Mouse (Mus musculus) midbrain, embryonic 11.5 days (tissue): ENCODE results near the gene B4galnt1. TPM values are rescaled to one million over a fixed set of nuclear protein-coding genes. Genes with fewer than 3 reads are reported as not detected.
A peak's percentile ranks its signal among the peaks of the same experiment; 100 is the strongest.

Experiments
- ATAC-seq: fragments of 200-750 bp; cut with Nextera tagmentation; 2 replicates; pipeline ENCODE4 v1.8.0; 2017; ENCODE audit warnings: moderate TSS enrichment, moderate library complexity; ENCODE audit not compliant: low FRiP score
- DNase-seq: peaks from one replicate; pipeline ENCODE4 v3.0.0; 2015; ENCODE audit warnings: low spot score; ENCODE audit errors: missing footprints
- H3K27ac ChIP-seq: fragments of 300-500 bp; sonication (generic); 2 replicates; pipeline ENCODE4 v1.5.1; 2014; ENCODE audit warnings: low read depth, low read length
- H3K27me3 ChIP-seq: fragments of 300-500 bp; sonication (generic); 2 replicates; pipeline ENCODE4 v1.6.1; 2014; ENCODE audit warnings: mild to moderate bottlenecking, low read length, moderate library complexity, mixed read lengths; ENCODE audit not compliant: control insufficient read depth, insufficient read depth
- H3K36me3 ChIP-seq: fragments of 300-500 bp; sonication (generic); 2 replicates; pipeline ENCODE4 v1.6.1; 2014; ENCODE audit warnings: mild to moderate bottlenecking, low read length, moderate library complexity, mixed read lengths; ENCODE audit not compliant: control insufficient read depth, insufficient read depth
- H3K4me1 ChIP-seq: fragments of 300-500 bp; sonication (generic); 2 replicates; pipeline ENCODE4 v1.6.1; 2014; ENCODE audit warnings: low read length; ENCODE audit not compliant: control insufficient read depth, insufficient read depth
- H3K4me2 ChIP-seq: fragments of 300-500 bp; sonication (generic); 2 replicates; pipeline ENCODE4 v1.6.1; 2014; ENCODE audit warnings: mild to moderate bottlenecking, moderate library complexity
- H3K4me3 ChIP-seq: fragments of 300-500 bp; sonication (generic); 2 replicates; pipeline ENCODE4 v1.5.1; 2014; ENCODE audit warnings: low read depth, low read length
- H3K9ac ChIP-seq: fragments of 300-500 bp; sonication (generic); 2 replicates; pipeline ENCODE4 v1.6.1; 2014; ENCODE audit warnings: low read length
- H3K9me3 ChIP-seq: fragments of 300-500 bp; sonication (generic); 2 replicates; pipeline ENCODE4 v1.6.1; 2016; ENCODE audit warnings: low read length; ENCODE audit not compliant: control insufficient read depth
- WGBS: fragments of 180-500 bp; shearing (Covaris S2); extraction: QIAGEN DNeasy Blood & Tissue Kit; methylation state at CpG from one replicate; pipeline ENCODE4 v1.1.7; 2014; 5-methylcytosine and 5-hydroxymethylcytosine counted together
- polyA plus RNA-seq: library from polyadenylated mRNA; unstranded; fragments of >200 nt; fragmentation: Nextera tagmentation; extraction: Ambion mirVana; gene quantifications from 2 replicates; pipeline ENCODE4 v1.2.1, GENCODE M21; 2014

B4galnt1 gene
- polyA plus RNA-seq, 1 experiment from 2014 or later: 9.4 TPM

GRCm38 (mm10) chr10:127198492-127198891, 33.5 kb downstream of the B4galnt1 start:
- no peak overlapping the region for H3K9ac ChIP-seq
- ATAC-seq (no peak), DNase-seq (no peak)
- H3K27ac ChIP-seq: no peak overlapping the region
- 75% methylated on average over 2 of the region's 2 CpGs for WGBS
- no peak overlapping the region for H3K4me2 ChIP-seq
- peaks cover 17% of the 10 kb centered on the region for H3K4me1 ChIP-seq
- H3K36me3 ChIP-seq: peaks cover 6% of the 10 kb centered on the region; the same call in 1 of the 2 replicates
- H3K9me3 ChIP-seq: no peaks in the 10 kb centered on the region
- H3K4me3 ChIP-seq: no peak overlapping the region
- no peaks in the 10 kb centered on the region for H3K27me3 ChIP-seq

- ATAC-seq: no peak
- Histone ChIP-seq H3K36me3 (peaks cover 9% of the 10 kb centered on the region), H3K27me3 (no peaks in the 10 kb centered on the region), H3K9ac (no peak overlapping the region), H3K9me3 (no peaks in the 10 kb centered on the region), H3K4me2 (no peak overlapping the region), H3K4me3 (no peak overlapping the region), H3K27ac (no peak overlapping the region), H3K4me1 (peaks cover 17% of the 10 kb centered on the region)
- DNase-seq: no peak
- 74% methylated on average over 5 of the region's 5 CpGs for WGBS
These were observed 34.0 kb downstream of the B4galnt1 start for GRCm38 (mm10) chr10:127199068-127199467.

DNA sequence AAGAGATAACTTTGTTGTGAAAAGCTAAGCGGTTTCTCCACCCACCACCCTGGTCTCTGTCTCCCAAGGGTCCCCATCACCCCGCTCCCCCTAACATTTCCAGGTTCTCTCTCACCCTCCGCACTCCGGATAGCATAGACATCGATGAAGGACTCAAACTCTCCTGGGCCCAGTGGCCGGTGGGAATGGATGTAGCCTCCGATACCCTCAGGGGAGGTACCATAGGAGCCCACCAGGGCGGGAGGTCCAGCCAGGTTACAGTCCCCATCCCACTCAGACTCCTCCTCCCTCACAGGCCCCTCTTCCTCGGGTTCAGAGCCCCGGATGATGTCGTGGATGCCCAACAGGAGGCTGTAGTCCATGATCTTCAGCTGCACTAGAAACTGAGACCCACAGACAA, 34.4 kb downstream of the B4galnt1 start:
- Histone ChIP-seq H3K9ac (no peak overlapping the region), H3K36me3 (peaks cover 9% of the 10 kb centered on the region), H3K4me1 (peaks cover 14% of the 10 kb centered on the region), H3K27ac (no peak overlapping the region), H3K9me3 (no peaks in the 10 kb centered on the region), H3K27me3 (no peaks in the 10 kb centered on the region), H3K4me2 (no peak overlapping the region), H3K4me3 (no peak overlapping the region)
- DNase-seq (no peak), ATAC-seq (no peak)
- 84% methylated on average over 11 of the region's 11 CpGs for WGBS

DNA sequence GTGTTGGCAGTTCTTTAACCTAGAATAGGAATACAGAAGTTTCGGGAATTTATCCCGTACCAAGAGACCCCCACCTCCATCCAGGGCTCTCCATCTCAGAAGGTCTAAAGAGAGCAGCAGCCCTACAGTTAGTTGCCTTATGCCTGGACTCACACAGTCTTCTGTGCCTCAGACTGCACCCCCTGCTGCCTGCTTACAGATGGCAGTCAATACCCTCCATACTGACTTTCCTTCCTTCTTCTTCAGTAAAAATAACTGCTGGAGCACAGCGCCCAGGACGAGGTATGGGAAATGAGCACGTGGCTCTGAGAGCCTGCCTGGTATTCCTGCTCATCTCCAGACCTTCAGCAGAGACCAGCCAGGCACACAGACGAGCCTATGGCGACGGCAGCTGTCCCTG, 35.3 kb downstream of the B4galnt1 start:
- DNase-seq (no peak), ATAC-seq (no peak)
- Histone ChIP-seq H3K9ac (no peak overlapping the region), H3K27me3 (no peaks in the 10 kb centered on the region), H3K4me2 (no peak overlapping the region), H3K27ac (no peak overlapping the region), H3K9me3 (no peaks in the 10 kb centered on the region), H3K4me3 (no peak overlapping the region), H3K36me3 (peaks cover 9% of the 10 kb centered on the region), H3K4me1 (peaks cover 8% of the 10 kb centered on the region)
- 87% methylated on average over 8 of the region's 8 CpGs for WGBS

DNA sequence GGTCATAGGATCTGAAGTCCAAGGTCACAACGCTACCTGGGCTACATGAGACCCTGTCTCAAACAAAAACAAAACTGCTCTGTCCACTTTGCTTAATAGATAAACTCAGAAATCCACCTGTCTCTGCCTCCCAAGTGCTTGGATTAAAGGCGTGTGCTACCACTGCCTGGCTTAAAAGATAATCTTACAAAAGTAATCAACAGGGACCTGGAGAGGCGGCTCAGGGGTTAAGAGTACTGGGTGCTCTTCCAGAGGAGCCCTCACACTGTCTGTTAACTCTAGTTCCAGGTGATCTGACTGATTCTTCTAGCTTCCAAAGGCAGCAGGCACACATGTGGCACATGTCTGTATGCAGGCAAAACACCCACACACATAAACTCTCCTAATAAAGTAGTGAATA, 38.1 kb downstream of the B4galnt1 start:
- H3K9ac ChIP-seq: no peak overlapping the region
- ATAC-seq (no peak), DNase-seq (no peak)
- H3K27ac ChIP-seq: no peak overlapping the region
- H3K4me2 ChIP-seq: no peak overlapping the region
- H3K9me3 ChIP-seq: no peaks in the 10 kb centered on the region
- 90% methylated on average over 3 of the region's 3 CpGs for WGBS
- H3K4me1 ChIP-seq: no peaks in the 10 kb centered on the region
- H3K36me3 ChIP-seq: peaks cover 9% of the 10 kb centered on the region
- no peak overlapping the region for H3K4me3 ChIP-seq
- no peaks in the 10 kb centered on the region for H3K27me3 ChIP-seq

DNA sequence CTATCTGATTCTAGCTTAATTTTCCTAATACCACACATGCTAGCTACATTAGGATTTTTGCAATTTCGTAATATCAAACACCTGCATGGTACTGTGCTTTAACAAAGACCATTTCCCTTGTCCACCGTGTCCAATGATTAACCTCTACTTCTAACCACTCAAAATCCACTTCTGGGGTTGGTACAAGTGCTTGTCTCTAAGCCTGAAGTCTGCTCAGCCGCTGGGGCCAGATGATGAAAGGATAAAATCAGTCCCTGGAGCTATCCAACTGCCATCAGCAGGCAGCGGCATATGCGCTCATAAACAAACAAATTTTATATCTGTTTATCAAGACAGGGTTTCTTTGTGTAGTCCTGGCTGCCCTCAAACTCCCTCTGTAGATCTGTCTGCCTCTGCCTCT, 39.6 kb downstream of the B4galnt1 start:
- no peaks in the 10 kb centered on the region for H3K4me1 ChIP-seq
- no peaks in the 10 kb centered on the region for H3K9me3 ChIP-seq
- H3K27ac ChIP-seq: 0 out of 2 replicates have a peak overlapping the region, but pooled peaks have one; percentile 2
- no peak overlapping the region for H3K4me2 ChIP-seq
- no peak overlapping the region for H3K9ac ChIP-seq
- no peak for DNase-seq
- H3K27me3 ChIP-seq: no peaks in the 10 kb centered on the region
- no peak overlapping the region for H3K4me3 ChIP-seq
- H3K36me3 ChIP-seq: peaks cover 6% of the 10 kb centered on the region; the same call in 1 of the 2 replicates
- ATAC-seq: no peak
- WGBS: 94% methylated on average over 5 of the region's 5 CpGs

- Histone ChIP-seq H3K4me2 (no peak overlapping the region), H3K9me3 (no peaks in the 10 kb centered on the region), H3K36me3 (peaks cover 6% of the 10 kb centered on the region; the same call in 1 of the 2 replicates), H3K27me3 (no peaks in the 10 kb centered on the region), H3K27ac (no peak overlapping the region; the same call in 1 of the 2 replicates), H3K4me3 (no peak overlapping the region), H3K4me1 (peaks cover under 1% of the 10 kb centered on the region; the same call in 1 of the 2 replicates), H3K9ac (no peak overlapping the region)
- ATAC-seq: no peak
- no peak for DNase-seq
- WGBS: 87% methylated on average over 10 of the region's 10 CpGs
These were observed 40.3 kb downstream of the B4galnt1 start for GRCm38 (mm10) chr10:127205373-127205772.

GRCm38 (mm10) chr10:127208921-127209320, 43.9 kb downstream of the B4galnt1 start:
- DNase-seq (no peak), ATAC-seq (no peak)
- Histone ChIP-seq H3K4me1 (peaks cover 8% of the 10 kb centered on the region), H3K4me3 (no peak overlapping the region), H3K4me2 (no peak overlapping the region), H3K9ac (no peak overlapping the region), H3K36me3 (peaks cover 4% of the 10 kb centered on the region; the same call in 1 of the 2 replicates), H3K27ac (no peak overlapping the region), H3K9me3 (no peaks in the 10 kb centered on the region), H3K27me3 (no peaks in the 10 kb centered on the region)
- WGBS: 84% methylated on average over 4 of the region's 4 CpGs

DNA sequence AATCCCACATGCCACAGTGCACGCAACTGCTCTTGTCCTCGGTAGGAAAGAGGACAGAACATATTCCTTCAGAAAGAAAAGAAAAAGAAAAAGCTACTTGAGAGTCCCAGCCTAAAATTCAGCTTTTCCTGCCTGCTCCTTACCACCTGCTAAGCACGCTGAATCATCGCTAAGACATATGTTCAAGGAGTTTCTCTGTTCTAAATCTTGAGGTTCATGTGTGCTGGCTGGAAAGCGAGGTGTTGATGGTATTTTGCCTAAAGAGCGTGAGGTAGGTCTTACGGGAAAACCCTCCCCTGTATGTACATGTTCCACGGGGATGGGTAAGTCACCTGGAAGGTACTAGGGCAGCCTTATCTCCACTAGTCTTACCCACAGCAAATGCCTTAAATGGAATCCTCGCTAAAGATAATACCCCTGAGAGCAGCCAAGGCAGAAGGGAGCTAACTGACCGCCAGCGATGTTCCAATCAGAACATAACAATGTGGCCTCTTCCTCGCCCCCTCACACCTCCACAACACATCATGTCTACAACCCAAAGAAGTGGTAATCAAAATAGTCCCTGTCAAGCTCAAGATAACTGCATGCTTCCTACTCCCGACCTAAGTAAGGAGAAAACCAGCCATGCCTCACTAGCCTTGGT, 45.0 kb downstream of the B4galnt1 start:
- H3K4me1 ChIP-seq: peaks cover 8% of the 10 kb centered on the region
- WGBS: 86% methylated on average over 13 of the region's 13 CpGs
- H3K4me3 ChIP-seq: no peak overlapping the region; the same call in 1 of the 2 replicates
- H3K9me3 ChIP-seq: no peaks in the 10 kb centered on the region
- no peaks in the 10 kb centered on the region for H3K27me3 ChIP-seq
- no peak overlapping the region for H3K9ac ChIP-seq
- DNase-seq: no peak
- peaks cover 2% of the 10 kb centered on the region; the same call in 1 of the 2 replicates for H3K36me3 ChIP-seq
- H3K4me2 ChIP-seq: peak overlapping the region; percentile 90
- no peak for ATAC-seq
- H3K27ac ChIP-seq: no peak overlapping the region
